Mouse (Mus musculus) brown adipose tissue, adult 24 weeks (tissue): ENCODE measurements around the gene Hmg20b. TPM values are rescaled to one million over a fixed set of nuclear protein-coding genes. Genes with fewer than 3 reads are reported as not detected.

ENCODE experiments used
- H3K27ac ChIP-seq: fragments of 200-500 bp; replicated peaks from 2 replicates; pipeline ENCODE4 v1.5.1; 2012; ENCODE audit warnings: low read depth, mild to moderate bottlenecking, low read length
- H3K4me1 ChIP-seq: fragments of 200-500 bp; 2 replicates; pipeline ENCODE4 v1.6.1; 2012; ENCODE audit warnings: low read length, mixed read lengths; ENCODE audit not compliant: control insufficient read depth, insufficient read depth, insufficient read length
- H3K4me3 ChIP-seq: fragments of 200-500 bp; 2 replicates; pipeline ENCODE4 v1.5.1; 2012; ENCODE audit warnings: low read depth, mild to moderate bottlenecking, low read length, moderate library complexity; ENCODE audit not compliant: insufficient read depth
- polyA plus RNA-seq: library from polyadenylated mRNA; stranded (reverse); fragments of >200 nt; gene quantifications from 2 replicates; pipeline ENCODE4 v1.2.4, GENCODE M21; 2012; ENCODE audit not compliant: missing spikeins, insufficient read depth, insufficient read length

The Hmg20b gene
- polyA plus RNA-seq, 1 experiment = 78.7 TPM

GRCm38 (mm10) chr10:81329194-81329975 lies 20.9 kb downstream of the Hmg20b start:
- Histone ChIP-seq H3K27ac (peak overlapping the region; percentile 64), H3K4me3 (no peak overlapping the region), H3K4me1 (peaks cover 30% of the 10 kb centered on the region)

GRCm38 (mm10) chr10:81328386-81328785 lies 21.9 kb downstream of the Hmg20b start, which contains the start of gene Tbxa2r:
Tbxa2r (plus strand) TSS chr10:81328731.
- Histone ChIP-seq H3K27ac (peak within 1 kb of the TSS; percentile 64), H3K4me1 (peaks cover 30% of the 10 kb centered on the region), H3K4me3 (no peak within 1 kb of the TSS)

GRCm38 (mm10) chr10:81327959-81328358 lies 22.3 kb downstream of the Hmg20b start:
- Histone ChIP-seq H3K27ac (peak overlapping the region; percentile 64), H3K4me1 (peaks cover 30% of the 10 kb centered on the region), H3K4me3 (no peak overlapping the region)

GRCm38 (mm10) chr10:81326858-81327257 lies 23.4 kb downstream of the Hmg20b start:
- peak overlapping the region; percentile 96 for H3K27ac ChIP-seq
- H3K4me1 ChIP-seq = peaks cover 32% of the 10 kb centered on the region
- H3K4me3 ChIP-seq = peak overlapping the region; percentile 20; the same call in 1 of the 2 replicates

GRCm38 (mm10) chr10:81325781-81326180 lies 24.5 kb downstream of the Hmg20b start:
- peak overlapping the region; percentile 96 for H3K27ac ChIP-seq
- peaks cover 32% of the 10 kb centered on the region for H3K4me1 ChIP-seq
- H3K4me3 ChIP-seq = no peak overlapping the region

- Histone ChIP-seq H3K4me1 (peaks cover 29% of the 10 kb centered on the region), H3K4me3 (no peak overlapping the region), H3K27ac (no peak overlapping the region)
Observed at GRCm38 (mm10) chr10:81325176-81325575, 25.1 kb downstream of the Hmg20b start.

GRCm38 (mm10) chr10:81323791-81324530 lies 26.3 kb downstream of the Hmg20b start:
- Histone ChIP-seq H3K4me1 (peaks cover 25% of the 10 kb centered on the region), H3K4me3 (no peak overlapping the region), H3K27ac (no peak overlapping the region)

- Histone ChIP-seq H3K4me1 (peaks cover 19% of the 10 kb centered on the region), H3K4me3 (no peak overlapping the region), H3K27ac (no peak overlapping the region)
Observed at GRCm38 (mm10) chr10:81323141-81323775, 27.0 kb downstream of the Hmg20b start.

- Histone ChIP-seq H3K27ac (no peak overlapping the region), H3K4me3 (no peak overlapping the region; the same call in 1 of the 2 replicates), H3K4me1 (peaks cover 18% of the 10 kb centered on the region)
Observed at GRCm38 (mm10) chr10:81322444-81322843, 27.8 kb downstream of the Hmg20b start.

GRCm38 (mm10) chr10:81321436-81321835 lies 28.8 kb downstream of the Hmg20b start:
- H3K4me1 ChIP-seq = peaks cover 13% of the 10 kb centered on the region; the same call in 1 of the 2 replicates
- peak overlapping the region; percentile 84 for H3K4me3 ChIP-seq
- H3K27ac ChIP-seq = peak overlapping the region; percentile 50

DNA sequence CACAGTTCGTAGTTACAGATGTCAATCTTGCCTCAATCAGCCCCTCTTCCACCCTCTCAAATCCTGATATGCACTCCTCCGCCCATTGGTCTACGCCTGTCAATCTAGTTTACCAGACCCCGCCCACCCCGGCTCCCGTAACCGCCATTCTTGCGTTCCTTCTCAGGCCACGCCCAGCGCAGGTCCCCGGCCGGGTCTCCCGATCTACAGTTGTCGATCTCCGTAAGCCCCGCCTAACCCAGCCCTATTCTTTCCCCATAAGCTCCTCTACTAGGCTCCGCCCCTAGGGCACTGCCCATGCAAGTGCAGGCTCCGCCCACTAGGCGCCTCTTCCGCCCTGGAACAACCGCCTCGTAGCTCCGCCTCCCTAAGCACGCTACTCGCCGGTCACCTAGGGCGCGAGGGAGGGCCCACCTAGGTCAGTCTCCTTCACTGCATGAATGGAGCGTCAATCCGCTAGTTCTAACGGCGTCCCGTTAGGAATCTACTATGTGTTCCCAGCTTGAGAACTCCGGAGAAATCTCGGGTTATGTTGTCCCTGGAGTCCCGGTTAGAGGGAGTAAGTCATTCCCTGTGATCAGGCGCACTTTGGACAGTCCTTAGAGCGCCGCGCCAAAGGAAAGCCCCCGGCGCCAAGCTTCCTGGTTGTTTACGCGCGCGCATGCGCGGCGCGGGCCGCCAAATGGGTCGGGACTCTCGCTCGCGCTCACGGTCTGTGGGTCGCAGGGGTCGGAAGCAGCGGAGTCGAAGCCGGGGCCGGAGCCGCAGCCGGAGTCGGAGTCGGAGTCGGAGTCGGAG lies 29.5 kb downstream of the Hmg20b start, which contains the start of gene Cactin:
TSS of gene Cactin (plus strand) at position 554 of the 798 bp plus-strand sequence.
- H3K27ac ChIP-seq = peak within 1 kb of the TSS; percentile 97
- peaks cover 13% of the 10 kb centered on the region; the same call in 1 of the 2 replicates for H3K4me1 ChIP-seq
- peak within 1 kb of the TSS; percentile 84 for H3K4me3 ChIP-seq

DNA sequence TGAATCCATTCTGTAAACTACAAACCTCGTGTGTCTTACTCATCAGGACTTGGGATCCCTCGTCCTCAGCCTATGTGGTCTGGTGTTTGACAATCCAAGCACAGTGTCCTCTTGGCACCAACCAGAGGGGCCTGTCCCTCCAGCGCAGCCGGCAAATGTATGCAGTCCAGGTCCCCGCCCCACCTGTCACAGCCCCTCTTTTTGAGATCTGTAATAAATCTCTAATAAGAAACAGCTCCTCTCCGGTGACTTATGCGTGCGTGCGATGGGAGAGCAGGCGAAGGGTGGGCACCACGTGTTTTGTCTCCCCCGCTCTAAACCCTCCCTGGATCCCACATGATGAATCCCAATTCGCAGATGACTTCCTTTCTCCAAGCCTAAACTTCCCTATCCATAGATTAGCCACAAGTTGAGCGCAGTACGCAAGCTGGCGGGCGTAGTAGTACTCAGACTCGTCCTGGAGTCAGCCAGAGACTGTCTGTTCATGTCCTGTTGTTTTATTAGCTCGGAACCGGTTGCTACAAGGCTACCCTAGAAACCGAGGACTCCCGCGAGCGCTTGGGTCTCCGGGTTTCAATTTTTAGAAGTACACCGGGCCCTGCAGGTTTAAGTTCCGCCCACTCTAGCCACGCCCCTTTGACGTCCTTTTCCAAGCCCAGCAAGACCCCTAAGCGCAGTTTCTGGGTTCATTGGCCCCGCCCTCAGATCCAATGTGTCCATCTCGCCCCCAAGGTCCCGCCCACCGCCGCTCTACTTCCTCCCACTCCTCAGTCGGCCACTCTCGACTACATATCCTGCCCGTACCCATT lies 30.3 kb downstream of the Hmg20b start:
- H3K4me3 ChIP-seq = peak overlapping the region; percentile 60
- H3K27ac ChIP-seq = peak overlapping the region; percentile 78
- peaks cover 13% of the 10 kb centered on the region; the same call in 1 of the 2 replicates for H3K4me1 ChIP-seq

DNA sequence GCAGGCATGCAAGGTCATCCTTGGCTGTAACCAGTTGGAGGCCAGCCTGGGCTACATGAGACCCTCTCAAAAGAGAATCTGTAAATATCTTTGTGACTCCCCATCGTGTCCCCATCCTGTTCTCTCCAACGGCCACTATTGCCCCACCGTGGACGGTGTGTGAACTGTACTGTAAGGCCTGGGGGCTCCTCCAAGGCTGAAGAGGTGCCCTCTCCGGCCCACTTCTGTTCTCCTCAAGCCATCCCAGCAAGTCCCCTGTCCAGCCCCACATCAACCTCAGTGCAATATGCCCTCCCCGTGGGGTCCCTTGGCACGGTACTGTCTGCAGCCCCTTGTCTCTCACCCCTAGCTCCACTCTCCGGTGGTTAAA lies 31.0 kb downstream of the Hmg20b start:
- Histone ChIP-seq H3K4me3 (peak overlapping the region; percentile 60), H3K4me1 (peaks cover 13% of the 10 kb centered on the region; the same call in 1 of the 2 replicates), H3K27ac (peak overlapping the region; percentile 78)
